Mouse (Mus musculus): ENCODE measurements at regions not wholly inside any gene's neighbourhood (a gene's known extent, or its start where the extent isn't known, plus 50 kb on each side); places are given as distances from the start of the nearest gene placed in this dataset.
A peak's percentile ranks its signal among the peaks of the same experiment; 100 is the strongest.

- Histone ChIP-seq H3K9me3 (ENCODE audit: control insufficient read depth, low read length) (peaks cover 4% of the 10 kb centered on the region; the same call in 1 of the 2 replicates), H3K36me3 (ENCODE audit: control insufficient read depth, insufficient read depth) (no peaks in the 10 kb centered on the region), H3K4me1 (replicated peaks; ENCODE audit: control insufficient read depth, insufficient read depth, low read length) (0 out of 2 replicates have a peak, but pooled peaks cover 3% of the 10 kb centered on the region), H3K9ac (replicated peaks; ENCODE audit: low read depth, low read length) (no peak overlapping the region), H3K27ac (ENCODE audit: low read length) (no peak overlapping the region), H3K27me3 (replicated peaks; ENCODE audit: control insufficient read depth, insufficient read depth, low read length) (no peaks in the 10 kb centered on the region), H3K4me3 (replicated peaks; ENCODE audit: low read length) (no peak overlapping the region), H3K4me2 (ENCODE audit: low read length) (no peak overlapping the region)
- no peak for ATAC-seq
- WGBS = 24% methylated on average over 3 of the region's 3 CpGs
Measured at GRCm38 (mm10) chr2:75491789-75492500, 167.1 kb upstream of the Hnrnpa3 start.

DNA sequence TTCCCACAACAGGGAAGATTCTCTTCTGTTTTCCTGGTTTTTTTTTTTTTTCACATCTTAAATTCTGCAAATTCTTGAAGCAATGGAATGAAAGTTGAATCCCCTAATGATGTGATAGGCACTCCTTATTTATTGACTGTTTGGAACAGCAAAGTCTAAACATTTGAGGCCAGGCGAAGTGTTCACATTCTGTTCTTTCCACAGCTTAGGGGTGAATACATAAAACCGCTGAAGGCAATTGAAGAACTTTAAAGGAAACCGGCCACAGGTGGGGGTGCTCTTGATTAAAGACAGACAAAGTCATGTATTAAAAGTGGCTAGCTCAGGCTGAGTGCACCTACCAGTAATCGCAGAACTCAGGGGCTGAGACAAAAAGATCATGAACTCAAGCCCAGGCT is 166.6 kb upstream of the Hnrnpa3 start:
- no peaks in the 10 kb centered on the region for H3K36me3 ChIP-seq (ENCODE audit: control insufficient read depth, insufficient read depth)
- H3K9ac ChIP-seq (replicated peaks; ENCODE audit: low read depth, low read length) = no peak overlapping the region
- H3K27me3 ChIP-seq (replicated peaks; ENCODE audit: control insufficient read depth, insufficient read depth, low read length) = no peaks in the 10 kb centered on the region
- H3K9me3 ChIP-seq (ENCODE audit: control insufficient read depth, low read length) = peaks cover 4% of the 10 kb centered on the region; the same call in 1 of the 2 replicates
- ATAC-seq = no peak
- 72% methylated on average over 4 of the region's 4 CpGs for WGBS
- 0 out of 2 replicates have a peak, but pooled peaks cover 3% of the 10 kb centered on the region for H3K4me1 ChIP-seq (replicated peaks; ENCODE audit: control insufficient read depth, insufficient read depth, low read length)
- no peak overlapping the region for H3K4me3 ChIP-seq (replicated peaks; ENCODE audit: low read length)
- H3K27ac ChIP-seq (ENCODE audit: low read length) = no peak overlapping the region
- no peak overlapping the region for H3K4me2 ChIP-seq (ENCODE audit: low read length)

- Histone ChIP-seq H3K36me3 (ENCODE audit: control insufficient read depth, insufficient read depth) (no peaks in the 10 kb centered on the region), H3K9me3 (ENCODE audit: control insufficient read depth, low read length) (no peaks in the 10 kb centered on the region), H3K27me3 (replicated peaks; ENCODE audit: control insufficient read depth, insufficient read depth, low read length) (no peaks in the 10 kb centered on the region), H3K27ac (ENCODE audit: low read length) (no peak overlapping the region), H3K4me2 (ENCODE audit: low read length) (no peak overlapping the region), H3K9ac (replicated peaks; ENCODE audit: low read depth, low read length) (no peak overlapping the region), H3K4me3 (replicated peaks; ENCODE audit: low read length) (no peak overlapping the region), H3K4me1 (replicated peaks; ENCODE audit: control insufficient read depth, insufficient read depth, low read length) (0 out of 2 replicates have a peak, but pooled peaks cover 3% of the 10 kb centered on the region)
- WGBS = 70% methylated on average over 5 of the region's 5 CpGs
- no peak for ATAC-seq
Measured at GRCm38 (mm10) chr2:75496606-75497240, 162.3 kb upstream of the Hnrnpa3 start.

GRCm38 (mm10) chr2:75510223-75510622 is 148.8 kb upstream of the Hnrnpa3 start:
- Histone ChIP-seq H3K9ac (replicated peaks; ENCODE audit: low read depth, low read length) (no peak overlapping the region), H3K27ac (ENCODE audit: low read length) (no peak overlapping the region), H3K4me2 (ENCODE audit: low read length) (no peak overlapping the region), H3K36me3 (ENCODE audit: control insufficient read depth, insufficient read depth) (no peaks in the 10 kb centered on the region), H3K4me3 (replicated peaks; ENCODE audit: low read length) (no peak overlapping the region), H3K27me3 (replicated peaks; ENCODE audit: control insufficient read depth, insufficient read depth, low read length) (no peaks in the 10 kb centered on the region), H3K9me3 (ENCODE audit: control insufficient read depth, low read length) (no peaks in the 10 kb centered on the region), H3K4me1 (replicated peaks; ENCODE audit: control insufficient read depth, insufficient read depth, low read length) (peaks cover 9% of the 10 kb centered on the region; the same call in 1 of the 2 replicates)
- ATAC-seq = 0 out of 2 replicates have a peak, but pooled peaks have one; percentile 43
- WGBS = 48% methylated on average over 4 of the region's 4 CpGs

DNA sequence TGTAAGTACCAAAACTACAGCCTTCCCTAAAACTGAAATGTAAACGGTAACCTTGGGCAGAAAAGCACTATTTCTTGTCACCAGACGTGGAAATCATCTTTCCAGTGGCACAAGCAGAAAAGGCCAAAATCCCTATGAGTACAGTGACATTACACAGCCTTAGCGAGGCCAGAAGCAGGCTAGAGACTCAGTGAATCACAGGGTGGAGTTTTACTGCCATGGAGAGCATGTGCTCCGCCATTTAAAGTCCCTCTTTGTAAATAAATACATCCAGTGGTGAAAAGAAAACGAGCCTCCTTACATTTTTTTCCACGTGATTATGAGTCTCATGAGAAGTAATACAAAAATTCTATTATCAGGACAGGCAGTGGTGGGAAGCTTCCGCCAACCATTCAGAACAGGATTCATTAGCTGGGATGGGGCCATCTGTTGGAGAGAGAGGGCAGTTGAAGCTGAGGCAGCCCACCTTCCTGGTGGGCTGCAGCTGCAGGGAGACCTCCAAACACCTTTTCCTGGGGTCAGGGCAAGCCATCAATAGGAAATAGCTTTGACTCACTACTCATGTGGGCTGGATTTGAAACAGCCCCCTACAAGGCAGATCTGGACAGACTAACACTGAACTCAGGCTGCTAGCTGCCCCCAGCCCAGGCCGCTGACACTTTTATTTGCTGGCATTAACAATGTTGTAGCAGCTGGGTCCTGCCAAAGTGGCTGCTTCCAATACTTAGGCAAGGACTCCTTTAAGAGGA is 146.5 kb upstream of the Hnrnpa3 start:
- 65% methylated on average over 8 of the region's 8 CpGs for WGBS

DNA sequence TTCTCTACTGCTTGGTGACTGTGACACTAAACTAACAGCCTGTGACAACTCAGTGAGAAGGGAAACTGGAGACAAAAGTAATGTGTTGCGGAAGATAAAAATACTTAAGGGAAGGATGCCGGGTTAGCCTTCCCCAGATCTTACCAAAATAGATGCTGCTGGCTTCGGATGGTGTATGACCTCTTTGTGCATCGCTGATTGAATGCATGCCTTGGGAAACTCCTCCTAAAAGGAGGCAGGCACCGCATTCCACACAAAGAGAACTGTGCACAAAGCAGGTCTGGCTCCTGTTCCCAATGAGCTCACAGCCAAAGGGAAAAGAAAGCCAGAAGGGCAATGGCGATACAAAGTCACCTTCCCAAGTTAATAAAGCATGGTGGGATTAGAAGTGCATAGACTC is 144.9 kb upstream of the Hnrnpa3 start:
- 20% methylated on average over 6 of the region's 6 CpGs for WGBS
- no peak for ATAC-seq
- Histone ChIP-seq H3K4me3 (replicated peaks; ENCODE audit: low read length) (no peak overlapping the region), H3K9me3 (ENCODE audit: control insufficient read depth, low read length) (no peaks in the 10 kb centered on the region), H3K36me3 (ENCODE audit: control insufficient read depth, insufficient read depth) (no peaks in the 10 kb centered on the region), H3K9ac (replicated peaks; ENCODE audit: low read depth, low read length) (no peak overlapping the region), H3K27ac (ENCODE audit: low read length) (no peak overlapping the region), H3K4me2 (ENCODE audit: low read length) (no peak overlapping the region), H3K27me3 (replicated peaks; ENCODE audit: control insufficient read depth, insufficient read depth, low read length) (no peaks in the 10 kb centered on the region), H3K4me1 (replicated peaks; ENCODE audit: control insufficient read depth, insufficient read depth, low read length) (peaks cover 11% of the 10 kb centered on the region; the same call in 1 of the 2 replicates)

More for the DNA sequence above, 146.5 kb upstream of the Hnrnpa3 start:
- ATAC-seq = no peak
- Histone ChIP-seq H3K9ac (replicated peaks; ENCODE audit: low read depth, low read length) (no peak overlapping the region), H3K9me3 (ENCODE audit: control insufficient read depth, low read length) (no peaks in the 10 kb centered on the region), H3K4me3 (replicated peaks; ENCODE audit: low read length) (no peak overlapping the region), H3K36me3 (ENCODE audit: control insufficient read depth, insufficient read depth) (no peaks in the 10 kb centered on the region), H3K27ac (ENCODE audit: low read length) (no peak overlapping the region), H3K4me2 (ENCODE audit: low read length) (no peak overlapping the region), H3K27me3 (replicated peaks; ENCODE audit: control insufficient read depth, insufficient read depth, low read length) (no peaks in the 10 kb centered on the region), H3K4me1 (replicated peaks; ENCODE audit: control insufficient read depth, insufficient read depth, low read length) (peaks cover 9% of the 10 kb centered on the region; the same call in 1 of the 2 replicates)

GRCm38 (mm10) chr2:75516223-75516622 is 142.8 kb upstream of the Hnrnpa3 start:
- ATAC-seq = no peak
- WGBS = 73% methylated on average over 11 of the region's 11 CpGs
- Histone ChIP-seq H3K27ac (ENCODE audit: low read length) (no peak overlapping the region), H3K36me3 (ENCODE audit: control insufficient read depth, insufficient read depth) (no peaks in the 10 kb centered on the region), H3K9ac (replicated peaks; ENCODE audit: low read depth, low read length) (no peak overlapping the region), H3K4me2 (ENCODE audit: low read length) (no peak overlapping the region), H3K9me3 (ENCODE audit: control insufficient read depth, low read length) (no peaks in the 10 kb centered on the region), H3K4me3 (replicated peaks; ENCODE audit: low read length) (no peak overlapping the region), H3K4me1 (replicated peaks; ENCODE audit: control insufficient read depth, insufficient read depth, low read length) (0 out of 2 replicates have a peak, but pooled peaks cover 3% of the 10 kb centered on the region), H3K27me3 (replicated peaks; ENCODE audit: control insufficient read depth, insufficient read depth, low read length) (no peaks in the 10 kb centered on the region)

GRCm38 (mm10) chr2:75517096-75517495 is 142.0 kb upstream of the Hnrnpa3 start:
- no peak for ATAC-seq

DNA sequence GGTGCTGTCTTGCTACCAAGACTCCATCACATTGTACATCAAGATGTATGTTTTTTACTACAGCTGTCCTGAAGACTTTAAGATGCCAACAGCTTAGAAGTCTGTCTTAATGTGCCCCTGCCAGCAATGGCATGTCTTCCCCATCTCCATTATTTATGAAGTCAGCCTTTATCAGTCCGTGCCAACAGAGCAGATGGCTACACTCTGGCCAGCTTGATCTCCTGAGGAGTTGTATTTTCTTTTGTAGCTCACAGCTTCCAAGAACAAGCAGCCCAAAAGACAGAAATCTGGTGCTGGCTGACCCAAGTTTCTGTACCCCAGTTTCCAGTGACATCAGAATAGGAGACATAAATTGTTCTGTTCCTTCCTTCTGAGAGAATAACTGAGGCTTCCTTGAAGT is 140.5 kb upstream of the Hnrnpa3 start:
- H3K27ac ChIP-seq (ENCODE audit: low read length) = no peak overlapping the region
- ATAC-seq = peak; percentile 81
- no peak overlapping the region for H3K4me3 ChIP-seq (replicated peaks; ENCODE audit: low read length)
- H3K9me3 ChIP-seq (ENCODE audit: control insufficient read depth, low read length) = no peaks in the 10 kb centered on the region
- no peaks in the 10 kb centered on the region for H3K36me3 ChIP-seq (ENCODE audit: control insufficient read depth, insufficient read depth)
- WGBS = 44% methylated on average over 1 of the region's 1 CpGs
- H3K4me2 ChIP-seq (ENCODE audit: low read length) = no peak overlapping the region
- H3K27me3 ChIP-seq (replicated peaks; ENCODE audit: control insufficient read depth, insufficient read depth, low read length) = no peaks in the 10 kb centered on the region
- H3K4me1 ChIP-seq (replicated peaks; ENCODE audit: control insufficient read depth, insufficient read depth, low read length) = 0 out of 2 replicates have a peak, but pooled peaks cover 3% of the 10 kb centered on the region
- H3K9ac ChIP-seq (replicated peaks; ENCODE audit: low read depth, low read length) = no peak overlapping the region

More at GRCm38 (mm10) chr2:75517096-75517495, 142.0 kb upstream of the Hnrnpa3 start:
- Histone ChIP-seq H3K36me3 (ENCODE audit: control insufficient read depth, insufficient read depth) (no peaks in the 10 kb centered on the region), H3K27me3 (replicated peaks; ENCODE audit: control insufficient read depth, insufficient read depth, low read length) (no peaks in the 10 kb centered on the region), H3K9me3 (ENCODE audit: control insufficient read depth, low read length) (no peaks in the 10 kb centered on the region), H3K4me2 (ENCODE audit: low read length) (no peak overlapping the region), H3K27ac (ENCODE audit: low read length) (no peak overlapping the region), H3K9ac (replicated peaks; ENCODE audit: low read depth, low read length) (no peak overlapping the region), H3K4me3 (replicated peaks; ENCODE audit: low read length) (no peak overlapping the region), H3K4me1 (replicated peaks; ENCODE audit: control insufficient read depth, insufficient read depth, low read length) (0 out of 2 replicates have a peak, but pooled peaks cover 3% of the 10 kb centered on the region)
- WGBS = 82% methylated on average over 3 of the region's 3 CpGs
